Mouse (Mus musculus) hindbrain, postnatal 0 days (tissue): ENCODE measurements around the gene Arfip1. TPM values are rescaled to one million over a fixed set of nuclear protein-coding genes. Genes with fewer than 3 reads are reported as not detected.

Source experiments
- ATAC-seq: fragments of 200-750 bp; cut with Nextera tagmentation; 2 replicates; pipeline ENCODE4 v1.8.0; 2017; ENCODE audit warnings: mild to moderate bottlenecking, moderate TSS enrichment, moderate library complexity
- DNase-seq: peaks from one replicate; pipeline ENCODE4 v3.0.0-alpha.2; 2015; ENCODE audit warnings: low spot score
- H3K27ac ChIP-seq: fragments of 300-500 bp; sonication (generic); 2 replicates; pipeline ENCODE4 v1.5.1; 2014; ENCODE audit warnings: mild to moderate bottlenecking
- H3K27me3 ChIP-seq: fragments of 300-500 bp; sonication (generic); 2 replicates; pipeline ENCODE4 v1.6.1; 2014; ENCODE audit warnings: low read length, mixed read lengths; ENCODE audit not compliant: insufficient read depth
- H3K36me3 ChIP-seq: fragments of 300-500 bp; sonication (generic); 2 replicates; pipeline ENCODE4 v1.6.1; 2014; ENCODE audit warnings: low read length, mixed read lengths; ENCODE audit not compliant: insufficient read depth
- H3K4me1 ChIP-seq: fragments of 300-500 bp; sonication (generic); 2 replicates; pipeline ENCODE4 v1.6.1; 2014; ENCODE audit warnings: antibody characterized with exemption, low read length, mixed read lengths; ENCODE audit not compliant: insufficient read depth
- H3K4me2 ChIP-seq: fragments of 300-500 bp; sonication (generic); 2 replicates; pipeline ENCODE4 v1.6.1; 2014; ENCODE audit warnings: low read depth, mild to moderate bottlenecking, low read length, moderate library complexity, mixed read lengths
- H3K4me3 ChIP-seq: fragments of 300-500 bp; sonication (generic); 2 replicates; pipeline ENCODE4 v1.5.1; 2014; ENCODE audit warnings: low read length
- H3K9ac ChIP-seq: fragments of 300-500 bp; sonication (generic); replicated peaks from 2 replicates; pipeline ENCODE4 v1.6.1; 2014; ENCODE audit warnings: mild to moderate bottlenecking, low read length, moderate library complexity, mixed read lengths
- H3K9me3 ChIP-seq: fragments of 300-500 bp; sonication (generic); 2 replicates; pipeline ENCODE4 v1.6.1; 2016; ENCODE audit warnings: low read length, mixed read lengths
- CTCF ChIP-seq: IDR thresholded peaks from 2 replicates; pipeline ENCODE4 v1.5.1; 2016; ENCODE audit warnings: antibody characterized with exemption, control low read depth, low read depth
- WGBS: fragments of 180-500 bp; shearing (Covaris S2); extraction: QIAGEN DNeasy Blood & Tissue Kit; methylation state at CpG from one replicate; pipeline ENCODE4 v1.1.7; 2014; 5-methylcytosine and 5-hydroxymethylcytosine counted together
- polyA plus RNA-seq: library from polyadenylated mRNA; unstranded; fragments of >200 nt; fragmentation: Nextera tagmentation; extraction: Ambion mirVana; gene quantifications from 2 replicates; pipeline ENCODE4 v1.2.1, GENCODE M21; 2015
- total RNA-seq: library from RNA; depleted of rRNA; stranded (reverse); fragments of >200 nt; gene quantifications from 2 replicates; pipeline ENCODE4 v1.2.3, GENCODE M21; 2014

Arfip1 gene
- total and polyA plus RNA-seq, 2 experiments from 2014 or later, result 15.4 to 22.8 TPM

DNA sequence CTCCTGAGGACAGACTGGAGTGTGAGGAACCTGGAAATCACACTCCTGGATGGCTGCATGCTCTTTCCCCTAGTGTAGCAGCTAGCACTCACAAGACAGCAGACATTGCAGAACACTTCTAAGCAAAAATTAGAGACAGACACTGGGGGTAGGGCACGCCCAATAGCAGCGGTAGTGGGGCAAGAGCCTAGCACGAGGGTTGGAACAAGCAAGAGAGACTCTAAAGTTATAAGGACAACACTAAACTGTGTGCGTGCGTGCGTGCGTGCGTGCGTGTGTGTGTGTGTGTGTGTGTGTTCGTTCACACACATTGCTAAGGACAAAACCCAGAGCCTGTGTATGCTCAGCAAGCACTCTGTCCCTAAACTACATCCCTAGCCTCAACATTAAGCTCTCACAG is 81.9 kb downstream of the Arfip1 start:
- no peak overlapping the region for H3K9ac ChIP-seq
- TF ChIP-seq CTCF, result no peak
- 82% methylated on average over 10 of the region's 10 CpGs for WGBS

DNA sequence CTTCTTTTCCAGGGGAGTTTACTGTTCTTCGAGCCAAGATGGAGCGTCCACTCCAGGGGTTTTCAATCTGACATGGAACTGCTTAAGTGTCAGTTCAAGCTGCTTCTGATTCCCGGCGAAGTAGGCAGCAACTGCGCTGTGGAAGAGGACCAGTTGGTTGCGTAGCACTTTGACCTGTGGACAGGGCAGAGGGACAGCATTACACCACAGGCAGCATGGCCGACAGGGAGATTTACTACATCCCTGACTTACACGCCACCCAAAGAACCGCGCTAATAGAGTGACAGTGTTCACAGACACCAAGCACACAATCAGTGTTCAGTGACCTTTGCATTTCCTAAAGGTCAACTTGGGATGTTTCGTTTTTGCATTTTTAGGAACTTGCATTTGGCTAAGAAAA is 84.7 kb downstream of the Arfip1 start:
- no peak overlapping the region for H3K4me3 ChIP-seq
- no peak for ATAC-seq

More for the DNA sequence above, 81.9 kb downstream of the Arfip1 start:
- Histone ChIP-seq H3K36me3 (no peaks in the 10 kb centered on the region), H3K4me1 (no peaks in the 10 kb centered on the region), H3K4me3 (no peak overlapping the region), H3K9me3 (no peaks in the 10 kb centered on the region), H3K27ac (no peak overlapping the region), H3K27me3 (no peaks in the 10 kb centered on the region), H3K4me2 (no peak overlapping the region)
- no peak for DNase-seq
- ATAC-seq, result no peak

DNA sequence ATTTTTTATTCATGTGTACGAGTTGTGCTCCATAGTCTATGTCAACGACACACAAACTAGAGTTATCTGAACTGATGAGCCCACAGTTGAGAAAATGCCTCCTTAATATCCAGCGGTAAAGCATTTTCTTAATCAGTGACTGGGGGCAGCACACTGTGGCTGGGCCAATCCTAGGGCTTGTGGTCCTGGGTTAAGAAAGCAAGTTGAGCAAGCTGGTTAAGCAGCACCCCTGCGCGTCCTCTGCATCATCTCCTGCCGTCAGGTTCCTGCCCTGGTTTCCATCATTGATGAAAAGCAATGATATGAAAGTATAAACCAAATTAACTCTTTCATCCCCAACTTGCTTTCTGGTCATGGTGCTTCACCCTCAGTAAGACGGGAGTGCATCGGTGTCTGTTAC is 89.8 kb downstream of the Arfip1 start:
- Histone ChIP-seq H3K4me2 (no peak overlapping the region), H3K27me3 (no peaks in the 10 kb centered on the region), H3K4me3 (no peak overlapping the region), H3K9ac (no peak overlapping the region), H3K9me3 (no peaks in the 10 kb centered on the region), H3K36me3 (no peaks in the 10 kb centered on the region), H3K27ac (no peak overlapping the region), H3K4me1 (no peaks in the 10 kb centered on the region)
- TF ChIP-seq CTCF, result no peak
- DNase-seq (no peak), ATAC-seq (no peak)
- 95% methylated on average over 8 of the region's 8 CpGs for WGBS

More for the DNA sequence above, 84.7 kb downstream of the Arfip1 start:
- no peak overlapping the region for H3K27ac ChIP-seq
- DNase-seq, result no peak
- H3K36me3 ChIP-seq, result no peaks in the 10 kb centered on the region
- no peaks in the 10 kb centered on the region for H3K27me3 ChIP-seq
- no peak for TF ChIP-seq CTCF
- H3K9ac ChIP-seq, result no peak overlapping the region
- no peaks in the 10 kb centered on the region for H3K9me3 ChIP-seq
- WGBS, result 78% methylated on average over 11 of the region's 11 CpGs
- no peaks in the 10 kb centered on the region for H3K4me1 ChIP-seq
- H3K4me2 ChIP-seq, result no peak overlapping the region

DNA sequence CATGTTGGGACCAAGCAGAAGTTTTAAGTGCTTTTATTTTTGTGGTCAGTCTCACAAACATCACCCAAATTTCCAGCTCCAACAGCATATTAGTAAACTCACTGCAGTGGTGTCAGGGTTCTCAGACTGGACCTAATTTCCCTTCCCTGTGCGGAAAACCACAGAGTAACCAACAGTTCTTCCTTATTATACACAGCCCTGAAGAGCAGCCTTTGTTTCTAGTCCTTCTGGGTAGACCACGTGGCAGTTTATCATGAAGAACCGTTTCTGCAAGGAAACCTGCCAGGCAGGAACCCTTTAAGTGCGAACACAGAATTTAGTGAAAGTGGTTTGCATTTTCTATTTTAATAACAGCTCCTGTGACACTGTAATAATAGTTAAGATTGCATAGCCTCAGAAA is 90.3 kb downstream of the Arfip1 start:
- Histone ChIP-seq H3K27me3 (no peaks in the 10 kb centered on the region), H3K4me1 (no peaks in the 10 kb centered on the region), H3K4me2 (no peak overlapping the region), H3K9me3 (no peaks in the 10 kb centered on the region), H3K36me3 (no peaks in the 10 kb centered on the region), H3K27ac (no peak overlapping the region), H3K4me3 (no peak overlapping the region), H3K9ac (no peak overlapping the region)
- TF ChIP-seq CTCF, result no peak
- WGBS, result 77% methylated on average over 4 of the region's 4 CpGs
- ATAC-seq (no peak), DNase-seq (no peak)

DNA sequence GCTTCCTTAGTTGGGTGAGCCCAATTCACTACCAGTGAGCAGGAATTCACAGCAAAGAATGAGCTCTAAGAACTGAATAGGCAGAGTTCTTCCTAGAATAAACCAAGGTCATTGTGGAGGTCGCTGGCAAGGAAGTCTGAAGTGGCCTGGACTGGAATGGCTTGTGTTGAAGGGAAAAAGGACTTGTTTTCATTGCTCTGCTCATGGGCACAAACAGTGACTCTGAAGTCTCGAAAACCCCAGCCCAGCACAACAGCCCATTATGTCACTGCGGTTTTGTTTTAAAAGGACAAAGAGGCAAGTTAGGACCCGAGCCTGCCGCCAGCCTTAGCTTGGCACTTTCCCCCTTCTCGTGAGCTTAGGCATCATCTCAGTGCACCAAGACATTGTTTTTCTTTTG is 93.7 kb downstream of the Arfip1 start:
- 0 out of 2 replicates have a peak overlapping the region, but pooled peaks have one; percentile 11 for H3K27ac ChIP-seq
- H3K4me3 ChIP-seq, result no peak overlapping the region
- no peaks in the 10 kb centered on the region for H3K4me1 ChIP-seq
- TF ChIP-seq CTCF, result no peak
- no peak overlapping the region for H3K9ac ChIP-seq
- H3K27me3 ChIP-seq, result no peaks in the 10 kb centered on the region
- H3K4me2 ChIP-seq, result no peak overlapping the region
- DNase-seq, result no peak
- no peaks in the 10 kb centered on the region for H3K36me3 ChIP-seq
- H3K9me3 ChIP-seq, result no peaks in the 10 kb centered on the region
- no peak for ATAC-seq
- 32% methylated on average over 6 of the region's 6 CpGs for WGBS

DNA sequence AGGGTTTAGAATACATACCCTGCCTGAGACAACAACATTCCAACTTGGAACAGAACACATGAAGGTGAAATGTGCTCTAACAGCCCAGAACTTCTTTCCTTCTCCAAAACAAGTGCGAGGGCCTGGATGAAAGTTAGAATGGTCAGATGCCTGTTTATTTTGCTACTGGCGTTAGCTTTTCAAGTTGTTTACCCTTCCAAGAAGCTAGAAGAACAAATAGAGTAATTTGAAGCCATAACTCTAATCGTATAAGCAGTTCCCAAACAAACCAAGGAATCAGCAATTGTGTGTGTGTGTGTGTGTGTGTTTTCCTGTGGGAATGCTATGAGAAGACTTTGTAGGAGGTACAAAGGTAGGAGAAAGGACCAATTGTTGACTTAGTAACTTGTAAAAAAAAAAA is 97.5 kb downstream of the Arfip1 start:
- ATAC-seq (no peak), DNase-seq (no peak)
- WGBS, result 84% methylated on average over 3 of the region's 3 CpGs
- Histone ChIP-seq H3K9me3 (no peaks in the 10 kb centered on the region), H3K4me2 (no peak overlapping the region), H3K4me3 (no peak overlapping the region), H3K27ac (no peak overlapping the region), H3K27me3 (peaks cover 5% of the 10 kb centered on the region; the same call in 1 of the 2 replicates), H3K4me1 (no peaks in the 10 kb centered on the region), H3K9ac (no peak overlapping the region), H3K36me3 (no peaks in the 10 kb centered on the region)
- no peak for TF ChIP-seq CTCF

DNA sequence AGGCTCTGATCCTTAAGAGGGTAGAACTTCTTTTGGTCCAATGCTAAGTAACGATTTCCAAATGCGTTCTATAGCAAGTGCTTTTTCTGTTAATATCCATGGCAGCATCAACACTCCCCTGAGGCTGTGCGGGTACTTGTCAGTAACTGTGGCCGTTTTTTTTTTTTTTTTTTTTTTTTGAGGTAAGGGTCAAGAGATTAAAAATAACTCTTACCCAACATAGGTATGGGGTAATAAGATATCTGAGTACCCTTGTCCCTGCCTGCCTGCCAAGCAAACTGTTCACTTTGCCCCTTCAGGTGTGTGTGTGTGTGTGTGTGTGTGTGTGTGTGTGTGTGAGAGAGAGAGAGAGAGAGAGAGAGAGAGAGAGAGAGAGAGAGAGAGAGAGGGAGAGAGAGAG is 98.1 kb downstream of the Arfip1 start:
- no peak for DNase-seq
- Histone ChIP-seq H3K4me1 (no peaks in the 10 kb centered on the region), H3K9ac (no peak overlapping the region), H3K4me3 (no peak overlapping the region), H3K4me2 (no peak overlapping the region), H3K36me3 (no peaks in the 10 kb centered on the region), H3K27ac (no peak overlapping the region), H3K9me3 (no peaks in the 10 kb centered on the region), H3K27me3 (peaks cover 5% of the 10 kb centered on the region; the same call in 1 of the 2 replicates)
- ATAC-seq, result no peak
- 72% methylated on average over 4 of the region's 4 CpGs for WGBS
- TF ChIP-seq CTCF, result no peak
